11 mouse cellular contexts compared by ENCODE assay signal in the genomic region with DNA sequence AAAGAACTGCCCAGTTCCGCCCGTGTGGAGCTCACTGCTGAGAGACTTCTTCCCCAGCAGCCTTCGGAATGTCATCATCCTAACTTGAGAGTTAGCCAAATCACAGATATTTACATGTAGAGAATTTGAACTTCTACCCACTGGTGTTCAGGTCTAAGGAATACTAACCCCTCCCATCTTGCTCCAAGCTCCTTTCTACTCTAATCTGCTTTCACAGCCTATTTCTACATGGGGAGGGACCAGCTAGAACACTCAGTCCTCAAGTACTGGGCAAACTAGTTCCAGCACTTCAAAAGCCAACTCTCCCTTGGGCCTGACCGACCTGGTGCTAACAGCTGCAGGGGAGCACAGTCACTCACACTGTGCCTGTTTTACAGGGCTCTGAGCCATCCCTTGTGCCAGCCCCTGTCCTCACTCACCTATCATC. TPM values are rescaled to one million over a fixed set of nuclear protein-coding genes. Genes with fewer than 3 reads are reported as not detected.
DNase-seq lines count a peak whose midpoint lies in the region; ATAC-seq and TF ChIP-seq lines count a peak whose summit lies in the region.
"Had no signal": no experiment of that assay in that cellular context is flagged by ENCODE, and none has a peak within 500 bp of the region (broad histone marks: within the 10 kb centered on the region; RNA-seq: fewer than 3 reads in every experiment).

No protein-coding gene starts in this region.

- H3K36me3 ChIP-seq in forebrain, embryonic 13.5 days (ENCODE audit: poor library complexity, severe bottlenecking) = no peaks in the 10 kb centered on the region
- H3K36me3 ChIP-seq in forebrain, embryonic 11.5 days (ENCODE audit: control insufficient read depth, insufficient read depth, low read length) = no peaks in the 10 kb centered on the region; the same call in 1 of the 2 replicates
- no peaks in the 10 kb centered on the region for H3K36me3 ChIP-seq in liver, postnatal 0 days (replicated peaks; ENCODE audit: insufficient read depth, low read length)
- no peaks in the 10 kb centered on the region for H3K36me3 ChIP-seq in liver, embryonic 11.5 days (ENCODE audit: control insufficient read depth, insufficient read depth, low read length)
- no peaks in the 10 kb centered on the region for H3K36me3 ChIP-seq in neural tube, embryonic 12.5 days

- no peaks in the 10 kb centered on the region for H3K9me3 ChIP-seq in forebrain, embryonic 13.5 days (replicated peaks)
- no peaks in the 10 kb centered on the region for H3K9me3 ChIP-seq in forebrain, embryonic 11.5 days (ENCODE audit: control insufficient read depth, low read length)
- no peaks in the 10 kb centered on the region for H3K9me3 ChIP-seq in liver, postnatal 0 days (ENCODE audit: low read length)
- H3K9me3 ChIP-seq in liver, embryonic 11.5 days (ENCODE audit: control insufficient read depth, low read length) = no peaks in the 10 kb centered on the region
- H3K9me3 ChIP-seq in neural tube, embryonic 12.5 days = no peaks in the 10 kb centered on the region

- ATAC-seq in forebrain, embryonic 13.5 days = peak; percentile 26; the same call in 1 of the 2 replicates
- ATAC-seq in forebrain, embryonic 11.5 days (replicated peaks; ENCODE audit: low FRiP score) = no peak
- ATAC-seq in liver, postnatal 0 days = peak; percentile 25; the same call in 1 of the 2 replicates
- no peak for ATAC-seq in liver, embryonic 11.5 days (replicated peaks; ENCODE audit: low FRiP score)
- ATAC-seq in neural tube, embryonic 12.5 days (ENCODE audit: low FRiP score, low read depth) = no peak
- no peak for ATAC-seq in inflammation-experienced regulatory T-cells, adult 6 months

- no peak overlapping the region for H3K9ac ChIP-seq in forebrain, embryonic 13.5 days
- H3K9ac ChIP-seq in forebrain, embryonic 11.5 days (ENCODE audit: low read length) = no peak overlapping the region
- no peak overlapping the region for H3K9ac ChIP-seq in liver, postnatal 0 days (replicated peaks)
- no peak overlapping the region for H3K9ac ChIP-seq in liver, embryonic 11.5 days (ENCODE audit: low read depth, low read length)
- H3K9ac ChIP-seq in neural tube, embryonic 12.5 days = no peak overlapping the region

- no peak overlapping the region for H3K27ac ChIP-seq in forebrain, embryonic 13.5 days
- no peak overlapping the region for H3K27ac ChIP-seq in forebrain, embryonic 11.5 days (ENCODE audit: low read depth, low read length)
- H3K27ac ChIP-seq in liver, postnatal 0 days (ENCODE audit: low read depth) = no peak overlapping the region
- no peak overlapping the region for H3K27ac ChIP-seq in liver, embryonic 11.5 days (ENCODE audit: low read depth, low read length)
- H3K27ac ChIP-seq in neural tube, embryonic 12.5 days = no peak overlapping the region
- H3K27ac ChIP-seq: macrophage had no signal

- WGBS in forebrain, embryonic 13.5 days = 59% methylated on average over 4 of the region's 4 CpGs
- 79% methylated on average over 4 of the region's 4 CpGs for WGBS in forebrain, embryonic 11.5 days
- 68% methylated on average over 4 of the region's 4 CpGs for WGBS in liver, postnatal 0 days (ENCODE audit: insufficient replicate concordance)
- WGBS in liver, embryonic 11.5 days = 67% methylated on average over 4 of the region's 4 CpGs
- WGBS in neural tube, embryonic 12.5 days = 64% methylated on average over 4 of the region's 4 CpGs

- no peak overlapping the region for H3K4me2 ChIP-seq in forebrain, embryonic 13.5 days
- no peak overlapping the region for H3K4me2 ChIP-seq in forebrain, embryonic 11.5 days (ENCODE audit: low read depth, low read length, severe bottlenecking)
- H3K4me2 ChIP-seq in liver, postnatal 0 days (ENCODE audit: low read depth, low read length) = no peak overlapping the region
- no peak overlapping the region for H3K4me2 ChIP-seq in liver, embryonic 11.5 days
- peak overlapping the region; percentile 16; the same call in 1 of the 2 replicates for H3K4me2 ChIP-seq in neural tube, embryonic 12.5 days (replicated peaks)

- TF ChIP-seq CTCF in liver, postnatal 0 days (IDR thresholded peaks at IDR 0.05; ENCODE audit: low read depth) = no peak

- no peak for TF ChIP-seq EP300 in liver, postnatal 0 days (IDR thresholded peaks at IDR 0.05; ENCODE audit: low read depth)

- H3K4me3 ChIP-seq in forebrain, embryonic 13.5 days = no peak overlapping the region
- no peak overlapping the region for H3K4me3 ChIP-seq in forebrain, embryonic 11.5 days (ENCODE audit: low read depth, low read length)
- H3K4me3 ChIP-seq in liver, postnatal 0 days (ENCODE audit: low read depth, low read length) = no peak overlapping the region
- H3K4me3 ChIP-seq in liver, embryonic 11.5 days (ENCODE audit: low read depth, low read length) = no peak overlapping the region
- no peak overlapping the region for H3K4me3 ChIP-seq in neural tube, embryonic 12.5 days
- H3K4me3 ChIP-seq: erythroblast, embryonic 14.5 days had no signal

- H3K4me1 ChIP-seq in forebrain, embryonic 13.5 days = peaks cover 40% of the 10 kb centered on the region
- peaks cover 4% of the 10 kb centered on the region; the same call in 1 of the 2 replicates for H3K4me1 ChIP-seq in forebrain, embryonic 11.5 days (replicated peaks; ENCODE audit: control insufficient read depth, insufficient read depth, low read length)
- peaks cover 20% of the 10 kb centered on the region for H3K4me1 ChIP-seq in liver, postnatal 0 days (ENCODE audit: insufficient read depth)
- H3K4me1 ChIP-seq in liver, embryonic 11.5 days (replicated peaks; ENCODE audit: control insufficient read depth, insufficient read depth, low read length) = no peaks in the 10 kb centered on the region; the same call in 1 of the 2 replicates
- H3K4me1 ChIP-seq in neural tube, embryonic 12.5 days = peaks cover 35% of the 10 kb centered on the region

- H3K27me3 ChIP-seq in forebrain, embryonic 13.5 days = no peaks in the 10 kb centered on the region
- H3K27me3 ChIP-seq in forebrain, embryonic 11.5 days (ENCODE audit: control insufficient read depth, insufficient read depth, low read length) = no peaks in the 10 kb centered on the region
- H3K27me3 ChIP-seq in liver, postnatal 0 days (ENCODE audit: insufficient read depth, low read length) = no peaks in the 10 kb centered on the region
- no peaks in the 10 kb centered on the region for H3K27me3 ChIP-seq in liver, embryonic 11.5 days (replicated peaks; ENCODE audit: control insufficient read depth, insufficient read depth, low read length)
- no peaks in the 10 kb centered on the region for H3K27me3 ChIP-seq in neural tube, embryonic 12.5 days (replicated peaks)

- DNase-seq in forebrain, embryonic 11.5 days (ENCODE audit: low spot score) = no peak
- no peak for DNase-seq in liver, postnatal 0 days
- DNase-seq in liver, embryonic 11.5 days (ENCODE audit: low spot score) = no peak
- DNase-seq in kidney, adult 8-10 months = peak; percentile 38 to 51
- no peak for DNase-seq in retina, embryonic 14.5 days (ENCODE audit: low spot score)
- DNase-seq: layer of hippocampus, postnatal 36 days had no signal

RNA-seq across cellular contexts. Expression of gene Ldlrad3, which starts 44.0 kb away (rescaled TPM):
- 35.9 and 39.6 TPM in 2 replicates for polyA plus RNA-seq in forebrain, embryonic 13.5 days (2015; fragmentation: Nextera tagmentation; extraction: Ambion mirVana)
- 56.8 and 60.7 TPM in 2 replicates for polyA plus RNA-seq in forebrain, embryonic 11.5 days (2014; fragmentation: Nextera tagmentation; extraction: Ambion mirVana)
- polyA plus RNA-seq in liver, postnatal 0 days (2015; fragmentation: Nextera tagmentation; extraction: Ambion mirVana) = 3.8 and 4.6 TPM in 2 replicates
- 17.9 TPM in 2 replicates for polyA plus RNA-seq in liver, embryonic 11.5 days (2014; fragmentation: Nextera tagmentation; extraction: Ambion mirVana)
- 53.1 and 57.9 TPM in 2 replicates for polyA plus RNA-seq in neural tube, embryonic 12.5 days (2016; fragmentation: Nextera tagmentation; extraction: Ambion mirVana)
- under 1 TPM; 0.30 to 0.77 (median 0.61) TPM for polyA plus RNA-seq in inflammation-experienced regulatory T-cells, adult 6 months (2017; shearing (Covaris generic))
- polyA plus RNA-seq: erythroblast, embryonic 14.5 days had no signal

Comparison
In these comparisons a context has a peak if more than half of its experiments do, and no peak if none do; other contexts are left out.
1. ATAC-seq: peak in forebrain, embryonic 13.5 days (single experiment) and liver, postnatal 0 days (single experiment); none in forebrain, embryonic 11.5 days (single experiment), liver, embryonic 11.5 days (single experiment), neural tube, embryonic 12.5 days (single experiment) and inflammation-experienced regulatory T-cells, adult 6 months (single experiment).
2. DNase-seq: peak in kidney, adult 8-10 months (2 of 2); none in forebrain, embryonic 11.5 days (single experiment), liver, postnatal 0 days (single experiment), liver, embryonic 11.5 days (single experiment) and retina, embryonic 14.5 days (single experiment).